Mouse (Mus musculus): ENCODE measurements around the gene Olfr58. TPM values are rescaled to one million over a fixed set of nuclear protein-coding genes. Genes with fewer than 3 reads are reported as not detected.
"Not testable (repeated sequence)": the region's sequence is repeated elsewhere in the genome, so short reads cannot be mapped to it uniquely, and the experiment has no call there.

Gene Olfr58
- not detected in 2 replicates for total RNA-seq (2017)

DNA sequence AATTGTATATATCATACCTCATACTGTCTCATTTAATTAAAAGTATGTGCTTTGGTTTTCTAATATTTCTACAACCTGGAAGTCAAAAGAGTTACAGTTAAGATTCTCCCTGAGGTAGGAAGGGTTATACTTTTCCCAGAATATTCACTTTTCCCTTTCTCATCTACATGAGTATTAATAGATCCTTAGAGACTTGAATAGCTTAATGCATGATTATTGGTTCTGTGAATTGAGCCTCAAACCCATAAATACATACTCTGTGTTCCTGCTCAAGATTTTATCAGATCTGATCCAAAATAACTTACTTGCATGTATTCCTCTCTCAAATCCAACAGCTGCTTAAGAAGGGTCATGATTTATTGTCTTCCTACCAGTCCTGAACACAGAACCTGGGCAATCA lies at the start of gene Olfr58:
Gene Olfr58, plus strand, starts transcription at position 301 of the 400 bp plus-strand sequence.
- no peak for ATAC-seq (ENCODE audit: extremely low read depth, insufficient number of reproducible peaks, low FRiP score, poor library complexity, severe bottlenecking)

DNA sequence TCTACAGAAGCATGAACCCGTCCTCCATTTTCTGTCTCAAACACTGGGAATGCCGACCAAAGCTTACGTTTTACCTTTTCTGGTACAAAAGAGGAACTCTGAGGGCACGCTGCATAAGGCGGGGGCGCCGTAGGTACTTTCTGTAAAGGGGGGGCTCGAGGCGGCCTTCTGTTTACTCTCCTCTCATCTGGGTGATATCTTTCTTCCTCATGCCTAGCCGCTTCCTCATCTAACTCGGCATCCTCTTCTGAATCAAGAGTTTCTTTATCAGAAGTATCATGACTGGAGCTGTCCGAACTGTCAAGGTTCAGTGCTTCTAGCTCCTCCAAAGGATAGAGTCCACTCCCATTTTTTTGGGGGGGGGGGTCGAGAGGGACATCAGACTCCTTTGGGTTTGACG lies 10.9 kb upstream of the Olfr58 start:
- no peak for ATAC-seq (ENCODE audit: extremely low read depth, insufficient number of reproducible peaks, low FRiP score, poor library complexity, severe bottlenecking)

DNA sequence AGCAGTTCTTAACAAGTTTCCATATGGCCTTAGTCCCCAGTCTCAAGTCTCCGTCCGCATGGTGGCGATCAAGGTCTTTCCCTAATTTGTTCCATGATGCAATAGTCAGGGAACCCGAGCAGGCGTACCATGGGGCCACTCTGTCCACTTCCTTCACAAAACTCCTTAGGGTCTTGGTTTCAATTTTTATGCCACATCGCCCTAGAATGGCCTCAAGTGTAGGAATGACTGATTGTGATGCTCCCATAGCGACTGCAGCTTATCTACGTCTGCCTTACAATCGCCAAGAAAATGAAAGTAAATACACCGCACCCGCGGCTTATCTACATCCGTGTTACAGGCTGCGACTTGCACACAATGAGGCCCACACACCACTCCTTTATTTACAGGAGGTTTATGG lies 10.4 kb upstream of the Olfr58 start:
- ATAC-seq (ENCODE audit: extremely low read depth, insufficient number of reproducible peaks, low FRiP score, poor library complexity, severe bottlenecking): no peak

DNA sequence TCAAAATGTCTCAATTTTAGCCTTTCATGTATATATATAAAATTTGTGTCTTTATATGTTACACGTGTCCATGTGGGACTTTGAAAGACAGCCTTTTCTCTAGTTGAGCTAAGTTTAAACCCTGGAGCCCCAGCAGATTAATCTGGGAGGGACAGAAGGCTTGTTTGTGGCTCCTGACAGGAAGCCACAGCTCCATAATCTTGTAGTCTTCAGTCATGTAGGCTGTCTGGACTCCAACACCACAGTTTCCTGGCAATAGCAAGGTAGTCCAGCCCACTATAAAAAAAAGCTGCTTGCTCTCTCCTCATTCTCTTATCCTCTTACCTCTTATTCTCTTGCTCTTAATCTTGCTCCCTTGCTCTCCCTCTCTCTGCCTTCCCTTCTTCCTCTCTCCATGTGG lies 22.9 kb downstream of the Olfr58 start:
- ATAC-seq (ENCODE audit: extremely low read depth, insufficient number of reproducible peaks, low FRiP score, poor library complexity, severe bottlenecking): no peak

DNA sequence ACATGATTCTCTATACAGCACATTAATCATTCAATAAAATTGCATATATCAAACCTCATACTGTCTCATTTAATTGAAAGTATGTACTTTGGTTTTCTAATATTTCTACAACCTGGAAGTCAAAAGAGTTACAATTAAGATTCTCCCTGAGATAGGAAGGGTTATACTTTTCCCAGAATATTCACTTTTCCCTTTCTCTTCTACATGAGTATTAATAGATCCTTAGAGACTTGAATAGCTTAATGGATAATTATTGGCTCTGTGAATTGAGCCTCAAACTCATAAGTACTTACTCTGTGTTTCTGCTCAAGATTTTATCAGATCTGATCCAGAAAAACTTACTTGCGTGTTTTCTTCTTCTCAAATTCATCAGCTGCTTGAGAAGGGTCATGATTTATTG lies 24.5 kb downstream of the Olfr58 start, which contains the start of gene Olfr859:
Gene Olfr859, plus strand, starts transcription at position 301 of the 400 bp plus-strand sequence.
- not testable (repeated sequence) for ATAC-seq (ENCODE audit: extremely low read depth, insufficient number of reproducible peaks, low FRiP score, poor library complexity, severe bottlenecking)

Other genes starting within 250 kb of the Olfr58 start
- gene Olfr853, start 239.2 kb upstream of the Olfr58 start, total RNA-seq (2017): not detected in 2 replicates
- not detected in 2 replicates for gene Olfr854, start 212.9 kb upstream of the Olfr58 start, total RNA-seq (2017)
- gene Olfr855, start 197.7 kb upstream of the Olfr58 start, total RNA-seq (2017): not detected in 2 replicates
- 47.8 and 48.3 TPM in 2 replicates for gene Zfp317, start 158.2 kb upstream of the Olfr58 start, total RNA-seq (2017)
- gene Olfr857, start 70.8 kb upstream of the Olfr58 start, total RNA-seq (2017): not detected in 2 replicates
- gene Olfr859, start 24.6 kb downstream of the Olfr58 start, total RNA-seq (2017): not detected in 2 replicates
- not detected in 2 replicates for gene Olfr860, start 69.5 kb downstream of the Olfr58 start, total RNA-seq (2017)
- gene Olfr862, start 107.7 kb downstream of the Olfr58 start, total RNA-seq (2017): not detected in 2 replicates
- gene Olfr77, start 136.6 kb downstream of the Olfr58 start, total RNA-seq (2017): 0.47 and 0.49 TPM in 2 replicates
- not detected in 2 replicates for gene Olfr866, start 247.8 kb downstream of the Olfr58 start, total RNA-seq (2017)